Mouse (Mus musculus) liver, embryonic 14.5 days (tissue): ENCODE measurements around the gene Rasa2.

Experiments
- CTCF ChIP-seq: IDR thresholded peaks from 2 replicates; pipeline ENCODE4 v1.5.1; 2016; ENCODE audit warnings: antibody characterized with exemption, low read depth, control low read depth
- EP300 ChIP-seq: IDR thresholded peaks from 2 replicates; pipeline ENCODE4 v1.6.1; 2016; ENCODE audit warnings: antibody characterized with exemption, low read depth

GRCm38 (mm10) chr9:96493212-96493611 is 138.2 kb downstream of the Rasa2 start:
- TF ChIP-seq CTCF (no peak), EP300 (no peak)
